Mouse (Mus musculus) brain, embryonic 14.5 days (tissue): ENCODE results near the gene Gpc3.

Experiments
- CTCF ChIP-seq: fragments of 200-500 bp; IDR thresholded peaks from 2 replicates; pipeline ENCODE4 v1.5.1; 2012; ENCODE audit warnings: inconsistent platforms, mild to moderate bottlenecking, moderate library complexity, borderline replicate concordance; ENCODE audit not compliant: insufficient read depth, insufficient read length; ENCODE audit errors: extremely low read depth
- POLR2A ChIP-seq: fragments of 200-500 bp; IDR thresholded peaks from 2 replicates; pipeline ENCODE4 v1.6.1; 2012; ENCODE audit warnings: mild to moderate bottlenecking, inconsistent platforms, borderline replicate concordance; ENCODE audit not compliant: poor library complexity, insufficient read depth, insufficient read length, severe bottlenecking; ENCODE audit errors: extremely low read depth

DNA sequence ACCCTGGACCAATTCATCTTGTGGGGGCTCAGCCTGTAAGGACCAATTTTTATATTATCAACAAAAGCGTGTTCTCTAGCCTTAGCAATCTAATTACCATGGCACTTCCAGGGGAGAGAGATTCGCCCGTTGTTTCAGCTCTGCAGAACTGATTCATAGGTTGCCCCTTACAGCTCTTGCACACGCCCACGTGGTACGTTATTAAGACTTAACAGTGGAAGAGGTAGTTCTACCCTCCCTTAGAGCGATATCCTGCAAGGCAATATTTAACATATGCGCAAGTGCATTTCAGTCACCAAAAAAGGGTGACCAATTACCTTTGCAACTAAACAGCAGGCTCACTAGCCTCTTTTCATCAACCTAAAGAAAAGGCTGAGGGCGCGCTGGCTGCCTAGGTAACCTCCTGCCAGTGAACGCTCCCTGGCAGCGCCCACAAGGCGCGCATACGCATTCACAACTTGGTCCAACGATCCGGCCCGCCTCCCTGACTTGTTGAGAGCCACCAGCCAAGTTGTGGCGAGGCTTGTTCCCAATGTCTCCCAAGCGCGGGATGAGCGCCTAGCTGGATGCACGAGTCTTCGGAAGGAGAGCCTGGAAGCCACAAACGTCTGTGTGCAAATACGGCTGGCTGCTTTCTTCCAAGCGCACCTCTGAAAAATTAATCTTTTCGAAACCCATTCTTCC is 1.6 kb downstream of the Gpc3 start:
- TF ChIP-seq CTCF (no peak), POLR2A (no peak)
